21 mouse cellular contexts compared by ENCODE assay signal in the genomic region with DNA sequence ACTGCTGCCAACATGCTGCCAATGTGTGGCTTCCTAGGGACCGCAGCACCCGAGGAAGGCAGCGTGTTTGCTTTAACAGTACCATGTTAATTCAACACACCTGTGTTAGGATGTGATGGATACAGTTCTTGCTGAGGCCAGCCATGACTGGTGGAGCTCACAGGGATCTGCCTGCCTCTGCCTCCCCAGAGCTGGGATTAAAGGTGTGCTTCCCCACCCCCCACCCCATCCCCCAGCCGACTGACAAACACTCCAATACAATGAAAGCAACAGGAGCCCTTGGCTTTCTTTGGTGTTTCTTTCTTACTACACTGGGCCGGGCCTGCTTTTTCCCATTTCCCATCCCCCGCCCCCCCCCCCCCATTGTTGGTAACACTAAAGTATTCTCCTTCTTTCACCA.
"Had no signal": no experiment of that assay in that cellular context is flagged by ENCODE, and none has a peak within 500 bp of the region (broad histone marks: within the 10 kb centered on the region; RNA-seq: fewer than 3 reads in every experiment).

No protein-coding gene starts in this region.

- H3K27ac ChIP-seq: liver, embryonic 15.5 days; lung, embryonic 15.5 days; midbrain, embryonic 10.5 days; midbrain, embryonic 13.5 days; midbrain, embryonic 15.5 days; neural tube, embryonic 13.5 days; neural tube, embryonic 15.5 days had no signal

- H3K9ac ChIP-seq: liver, embryonic 15.5 days; liver, postnatal 0 days; lung, embryonic 15.5 days; midbrain, embryonic 13.5 days; midbrain, embryonic 15.5 days; neural tube, embryonic 13.5 days; neural tube, embryonic 15.5 days had no signal

- H3K4me3 ChIP-seq: liver, embryonic 15.5 days; lung, embryonic 15.5 days; midbrain, embryonic 10.5 days; midbrain, embryonic 13.5 days; midbrain, embryonic 15.5 days; myocyte; neural tube, embryonic 13.5 days; neural tube, embryonic 15.5 days had no signal

- H3K4me2 ChIP-seq: liver, embryonic 15.5 days; lung, embryonic 15.5 days; midbrain, embryonic 13.5 days; midbrain, embryonic 15.5 days; neural tube, embryonic 13.5 days; neural tube, embryonic 15.5 days had no signal

- H3K9me3 ChIP-seq: liver, embryonic 15.5 days; lung, embryonic 15.5 days; midbrain, embryonic 10.5 days; midbrain, embryonic 13.5 days; midbrain, embryonic 15.5 days; neural tube, embryonic 13.5 days; neural tube, embryonic 15.5 days had no signal

- H3K27me3 ChIP-seq: liver, embryonic 15.5 days; lung, embryonic 15.5 days; midbrain, embryonic 13.5 days; neural tube, embryonic 15.5 days had no signal

- DNase-seq: liver, postnatal 0 days; lung, adult 2 months; lung, postnatal 14 days; lung, postnatal 4 days; retina, postnatal 1 day; right cerebral cortex, adult 18-20 months; right cerebral cortex, postnatal 25 days; right cerebral cortex, postnatal 4 days; spleen, adult 18-20 months; thymus, adult 18-20 months; thymus, postnatal 14 days; thymus, postnatal 4 days had no signal

- H3K36me3 ChIP-seq: liver, embryonic 15.5 days; lung, embryonic 15.5 days; midbrain, embryonic 10.5 days; midbrain, embryonic 13.5 days; midbrain, embryonic 15.5 days; neural tube, embryonic 13.5 days; neural tube, embryonic 15.5 days had no signal

- ATAC-seq: liver, postnatal 0 days; lung, postnatal 0 days; midbrain, embryonic 13.5 days; midbrain, embryonic 15.5 days had no signal
